Mouse (Mus musculus) lung, postnatal 0 days (tissue): ENCODE measurements around the gene Fbrsl1.

Experiments
- CTCF ChIP-seq: IDR thresholded peaks from 2 replicates; pipeline ENCODE4 v1.5.1; 2016; ENCODE audit warnings: antibody characterized with exemption, mild to moderate bottlenecking
- EP300 ChIP-seq: IDR thresholded peaks from 2 replicates; pipeline ENCODE4 v1.6.1; 2016; ENCODE audit warnings: antibody characterized with exemption, mild to moderate bottlenecking, control low read depth

- no peak for TF ChIP-seq CTCF
- TF ChIP-seq EP300, result no peak
Measured at GRCm38 (mm10) chr5:110390631-110391030, 57.7 kb downstream of the Fbrsl1 start.
